Mouse (Mus musculus) MEL (cell line): ENCODE results near the gene Tmem28.

Experiments
- CTCF ChIP-seq, 3 experiments: IDR thresholded peaks in 2 of 3; conservative IDR thresholded peaks in 1 of 3; 2 replicates each; pipeline ENCODE4 v1.5.1; 2011 to 2012; ENCODE audit warnings: low read length in 3 of 3, low read depth in 2 of 3, mild to moderate bottlenecking in 2 of 3, improper control_type of control experiment in 1 of 3, inconsistent platforms in 1 of 3, mixed read lengths in 1 of 3, moderate library complexity in 1 of 3; ENCODE audit not compliant: control insufficient read depth in 1 of 3, insufficient read depth in 1 of 3, poor library complexity in 1 of 3, severe bottlenecking in 1 of 3
- E2F4 ChIP-seq: IDR thresholded peaks from 2 replicates; pipeline ENCODE4 v1.6.1; 2011; ENCODE audit warnings: low read depth, low read length, improper control_type of control experiment, borderline replicate concordance
- EP300 ChIP-seq, 2 experiments: IDR thresholded peaks; 2 replicates each; pipeline ENCODE4 v1.6.1; 2011; ENCODE audit warnings: improper control_type of control experiment in 2 of 2, low read length in 2 of 2, low read depth in 1 of 2, mild to moderate bottlenecking in 1 of 2
- ETS1 ChIP-seq: IDR thresholded peaks from 2 replicates; pipeline ENCODE4 v1.6.1; 2012; ENCODE audit warnings: low read depth, mild to moderate bottlenecking, inconsistent platforms, low read length, improper control_type of control experiment, moderate library complexity
- GABPA ChIP-seq: IDR thresholded peaks from 2 replicates; pipeline ENCODE4 v1.6.1; 2012; ENCODE audit warnings: low read depth, mild to moderate bottlenecking, inconsistent platforms, low read length, improper control_type of control experiment, moderate library complexity
- MAFK ChIP-seq: IDR thresholded peaks from 2 replicates; pipeline ENCODE4 v1.6.1; 2011; ENCODE audit warnings: low read depth, mild to moderate bottlenecking, low read length, improper control_type of control experiment, borderline replicate concordance
- MYC ChIP-seq: IDR thresholded peaks from 2 replicates; pipeline ENCODE4 v1.6.1; 2011; ENCODE audit warnings: low read depth, mild to moderate bottlenecking, low read length, improper control_type of control experiment, moderate library complexity
- POLR2A ChIP-seq, 2 experiments: IDR thresholded peaks; 2 replicates each; pipeline ENCODE4 v1.6.1; 2011 to 2012; ENCODE audit warnings: low read length in 2 of 2, mild to moderate bottlenecking in 2 of 2, control low read depth in 1 of 2, improper control_type of control experiment in 1 of 2, low read depth in 1 of 2, moderate library complexity in 1 of 2; ENCODE audit not compliant: control insufficient read depth in 1 of 2, insufficient read depth in 1 of 2, poor library complexity in 1 of 2
- TBP ChIP-seq: IDR thresholded peaks from 2 replicates; pipeline ENCODE4 v1.8.0; 2011; ENCODE audit warnings: low read depth, low read length, improper control_type of control experiment
- ZC3H11A ChIP-seq: IDR thresholded peaks from 2 replicates; pipeline ENCODE4 v1.6.1; 2012; ENCODE audit warnings: low read depth, mild to moderate bottlenecking, inconsistent platforms, low read length, improper control_type of control experiment
- ZKSCAN1 ChIP-seq: IDR thresholded peaks from 2 replicates; pipeline ENCODE4 v1.6.1; 2012; ENCODE audit warnings: low read depth, mild to moderate bottlenecking, inconsistent platforms, low read length, improper control_type of control experiment, moderate library complexity
- ZNF384 ChIP-seq: IDR thresholded peaks from 2 replicates; pipeline ENCODE4 v1.6.1; 2012; ENCODE audit warnings: low read depth, mild to moderate bottlenecking, inconsistent platforms, low read length, improper control_type of control experiment

- TF ChIP-seq E2F4: no peak
- TF ChIP-seq ZC3H11A: no peak
- TF ChIP-seq MAFK: no peak
- no peak for TF ChIP-seq EP300 (IDR thresholded peaks at IDR 0.05; ENCODE audit: low read depth in 1 of 2, low read length in 2 of 2)
- TF ChIP-seq ZKSCAN1: no peak
- TF ChIP-seq POLR2A (IDR thresholded peaks at IDR 0.05; ENCODE audit: control insufficient read depth in 1 of 2, insufficient read depth in 1 of 2, low read depth in 1 of 2, low read length in 2 of 2, poor library complexity in 1 of 2): no peak
- no peak for TF ChIP-seq ZNF384
- no peak for TF ChIP-seq CTCF (IDR thresholded peaks at IDR 0.05 in 2 of 3, conservative IDR thresholded peaks at IDR 0.05 in 1 of 3; ENCODE audit: control insufficient read depth in 1 of 3, insufficient read depth in 1 of 3, low read depth in 2 of 3, low read length in 3 of 3, poor library complexity in 1 of 3, severe bottlenecking in 1 of 3)
- no peak for TF ChIP-seq GABPA
- no peak for TF ChIP-seq ETS1
- no peak for TF ChIP-seq MYC
- no peak for TF ChIP-seq TBP
Measured at GRCm38 (mm10) chrX:99819936-99820789, 658 bp upstream of the Tmem28 start.
